Mouse (Mus musculus) G1E (cell line): ENCODE measurements at regions not wholly inside any gene's neighbourhood (a gene's known extent, or its start where the extent isn't known, plus 50 kb on each side); places are given as distances from the start of the nearest gene placed in this dataset.

ENCODE experiments used
- ATAC-seq: 2 replicates; pipeline ENCODE4 v1.8.0; 2016; ENCODE audit warnings: mild to moderate bottlenecking; ENCODE audit not compliant: insufficient number of reproducible peaks, poor library complexity, low FRiP score, severe bottlenecking; ENCODE audit errors: extremely low read depth
- DNase-seq: peaks from one replicate; pipeline ENCODE4 v3.0.0; 2012; ENCODE audit warnings: low spot score
- H3K27me3 ChIP-seq: 2 replicates; pipeline ENCODE4 v1.6.1; 2012; ENCODE audit warnings: mild to moderate bottlenecking, low read length, inconsistent platforms; ENCODE audit not compliant: insufficient read depth
- H3K36me3 ChIP-seq: replicated peaks from 2 replicates; pipeline ENCODE3; 2012; ENCODE audit warnings: mild to moderate bottlenecking, inconsistent platforms
- H3K4me1 ChIP-seq: 2 replicates; pipeline ENCODE4 v1.6.1; 2012; ENCODE audit warnings: low read depth, low read length, inconsistent platforms, mixed read lengths; ENCODE audit not compliant: insufficient read depth
- H3K4me3 ChIP-seq: 2 replicates; pipeline ENCODE4 v1.5.1; 2012; ENCODE audit warnings: low read depth, mild to moderate bottlenecking, inconsistent platforms, low read length, moderate library complexity, mixed read lengths
- H3K9me3 ChIP-seq: replicated peaks from 2 replicates; pipeline ENCODE4 v1.6.1; 2012; ENCODE audit warnings: inconsistent platforms
- CTCF ChIP-seq: IDR thresholded peaks from 2 replicates; pipeline ENCODE4 v1.5.1; 2012; ENCODE audit warnings: low read depth, low read length, inconsistent platforms, mixed read lengths
- GATA1 ChIP-seq: IDR thresholded peaks from 2 replicates; pipeline ENCODE4 v1.6.1; 2012; ENCODE audit warnings: borderline replicate concordance, low read length, inconsistent platforms, mixed read lengths
- GATA2 ChIP-seq: IDR thresholded peaks from 2 replicates; pipeline ENCODE4 v1.6.1; 2012; ENCODE audit warnings: low read depth, low read length, inconsistent platforms, borderline replicate concordance
- POLR2AphosphoS5 ChIP-seq: IDR thresholded peaks from 2 replicates; pipeline ENCODE4 v1.6.1; 2012; ENCODE audit warnings: low read depth, low read length, inconsistent platforms; ENCODE audit not compliant: insufficient replicate concordance
- TAL1 ChIP-seq: conservative IDR thresholded peaks from 2 replicates; pipeline ENCODE4 v1.6.1; 2012; ENCODE audit warnings: low read depth, low read length, inconsistent platforms, mixed read lengths

DNA sequence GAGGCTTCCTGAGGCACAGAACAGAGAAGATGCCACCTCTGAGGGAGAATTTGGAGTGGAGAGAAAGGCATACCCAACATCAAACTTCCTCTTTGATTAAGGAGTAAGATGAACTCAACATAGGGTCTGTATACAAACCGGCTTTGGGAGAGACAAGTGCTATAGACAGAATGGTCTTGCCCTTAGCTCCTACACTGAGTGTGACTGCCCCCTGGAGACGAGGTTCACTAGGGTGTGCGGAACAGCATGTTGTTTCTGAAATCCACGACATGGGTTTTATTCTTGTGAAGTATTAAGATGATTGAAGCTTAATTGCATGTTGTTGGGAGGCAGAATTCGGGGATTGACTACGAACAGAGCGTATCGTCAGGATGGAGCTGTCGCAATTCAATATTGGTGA lies 244.9 kb upstream of the Usp25 start:
- Histone ChIP-seq H3K9me3 (no peaks in the 10 kb centered on the region), H3K27me3 (no peaks in the 10 kb centered on the region), H3K4me1 (no peaks in the 10 kb centered on the region), H3K36me3 (no peaks in the 10 kb centered on the region), H3K4me3 (no peak overlapping the region)
- no peak for ATAC-seq
- DNase-seq = no peak
- TF ChIP-seq GATA2 (no peak), TAL1 (no peak), GATA1 (no peak), CTCF (no peak), POLR2AphosphoS5 (no peak)

DNA sequence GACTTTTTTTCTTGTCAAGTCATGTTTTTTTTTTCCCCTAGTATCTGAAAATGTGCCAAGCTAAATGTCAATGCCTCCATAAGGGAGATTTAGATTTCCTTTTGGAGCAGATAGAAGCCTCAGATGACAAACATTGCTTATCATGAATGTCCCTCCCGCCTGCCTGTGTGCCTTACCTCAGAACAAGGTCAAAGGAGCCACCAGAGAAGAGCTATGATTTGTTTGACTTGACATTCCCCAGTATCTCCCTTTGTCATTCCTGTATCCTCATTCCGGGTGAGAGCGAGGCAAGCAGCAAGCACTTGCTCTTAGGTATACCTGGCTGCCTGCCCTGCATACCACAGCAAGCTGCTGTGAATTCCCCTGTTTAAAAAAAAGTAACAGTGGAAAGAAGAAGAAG lies 246.9 kb upstream of the Usp25 start:
- Histone ChIP-seq H3K4me3 (no peak overlapping the region), H3K4me1 (no peaks in the 10 kb centered on the region), H3K9me3 (no peaks in the 10 kb centered on the region), H3K36me3 (no peaks in the 10 kb centered on the region), H3K27me3 (no peaks in the 10 kb centered on the region)
- ATAC-seq (no peak), DNase-seq (no peak)
- TF ChIP-seq TAL1 (no peak), GATA1 (no peak), CTCF (no peak), GATA2 (no peak), POLR2AphosphoS5 (no peak)

DNA sequence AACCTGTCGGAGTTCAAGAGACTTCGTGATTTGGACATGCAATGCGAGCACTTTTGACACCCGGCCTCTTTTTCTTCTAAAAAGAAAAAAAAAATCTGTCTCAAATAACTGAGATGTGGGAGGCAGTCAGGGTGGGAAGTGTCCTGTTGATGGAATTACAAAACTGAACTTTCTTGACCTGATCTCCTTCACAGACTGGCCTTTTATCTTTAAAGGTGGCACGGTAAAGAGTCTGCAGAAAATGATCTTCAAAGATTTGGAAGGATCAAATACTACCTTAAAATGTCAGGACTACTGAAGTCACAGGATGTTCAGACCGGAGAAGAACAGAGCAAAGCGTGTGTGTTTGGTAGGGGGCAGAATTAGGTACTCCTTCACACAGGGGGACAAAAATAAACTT lies 248.0 kb upstream of the Usp25 start:
- TF ChIP-seq POLR2AphosphoS5 (no peak), GATA1 (no peak), CTCF (no peak), TAL1 (no peak), GATA2 (no peak)
- Histone ChIP-seq H3K27me3 (no peaks in the 10 kb centered on the region), H3K4me3 (no peak overlapping the region), H3K9me3 (no peaks in the 10 kb centered on the region), H3K36me3 (no peaks in the 10 kb centered on the region), H3K4me1 (no peaks in the 10 kb centered on the region)
- no peak for ATAC-seq
- no peak for DNase-seq

DNA sequence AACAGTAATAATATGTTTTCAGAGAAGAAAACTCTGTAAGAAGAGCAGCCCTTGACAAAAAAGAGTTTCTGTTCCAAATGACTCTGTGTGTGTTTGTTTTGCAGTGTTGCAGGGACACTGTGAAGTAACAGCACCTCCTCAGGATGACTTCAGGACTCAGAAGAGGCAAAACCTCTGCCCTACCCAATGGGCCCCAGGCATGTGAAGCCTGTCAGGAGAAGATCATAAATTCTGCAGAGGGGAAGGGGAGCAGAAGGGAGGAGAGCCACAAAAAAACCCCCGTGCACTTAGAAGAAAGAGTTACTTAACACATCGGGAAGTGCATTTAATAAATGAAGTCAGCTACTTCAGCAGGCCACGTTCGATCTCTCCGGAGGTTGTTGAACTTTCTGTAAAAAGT lies 248.5 kb upstream of the Usp25 start:
- Histone ChIP-seq H3K36me3 (no peaks in the 10 kb centered on the region), H3K4me1 (no peaks in the 10 kb centered on the region), H3K27me3 (no peaks in the 10 kb centered on the region), H3K4me3 (no peak overlapping the region), H3K9me3 (no peaks in the 10 kb centered on the region)
- TF ChIP-seq GATA2 (no peak), GATA1 (no peak), TAL1 (no peak), POLR2AphosphoS5 (no peak), CTCF (no peak)
- DNase-seq = no peak
- ATAC-seq = no peak

DNA sequence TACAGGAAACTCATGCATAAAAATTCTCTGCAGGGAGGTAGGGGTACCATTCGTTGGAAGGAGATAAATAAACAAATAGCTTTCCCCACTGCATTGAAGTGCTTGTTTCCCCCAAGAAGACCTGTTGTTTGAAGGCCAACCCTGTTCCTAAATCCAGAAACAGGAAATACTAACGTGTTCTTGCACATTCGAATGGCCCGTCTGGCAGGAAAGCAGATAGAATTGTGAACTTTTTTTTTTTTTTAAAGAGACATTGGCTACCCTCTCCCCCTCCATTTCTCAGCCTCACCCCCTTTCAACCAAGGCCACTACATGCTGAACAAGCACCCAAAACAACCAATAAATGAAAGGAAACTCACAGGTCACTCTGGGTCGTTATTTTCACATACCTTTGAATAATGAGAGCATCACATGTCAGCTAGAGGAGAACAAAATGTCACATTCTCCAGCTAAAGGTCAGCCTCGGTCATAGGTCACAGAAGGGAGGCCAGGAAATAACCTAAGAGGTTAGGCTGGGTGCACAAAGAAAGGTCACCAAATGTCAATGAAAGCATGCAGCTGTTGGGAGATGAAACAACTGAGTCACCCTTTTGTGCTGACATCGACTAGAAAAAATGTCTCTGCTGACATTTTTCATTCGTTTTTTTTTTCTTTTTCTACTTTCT lies 250.8 kb upstream of the Usp25 start:
- DNase-seq (no peak), ATAC-seq (no peak)
- TF ChIP-seq GATA1 = no peak
- TF ChIP-seq POLR2AphosphoS5 = no peak
- TF ChIP-seq GATA2 = no peak
- TF ChIP-seq CTCF = no peak
- no peak for TF ChIP-seq TAL1
- no peaks in the 10 kb centered on the region for H3K4me1 ChIP-seq
- H3K36me3 ChIP-seq = no peaks in the 10 kb centered on the region
- no peak overlapping the region for H3K4me3 ChIP-seq
- no peaks in the 10 kb centered on the region for H3K9me3 ChIP-seq
- no peaks in the 10 kb centered on the region for H3K27me3 ChIP-seq

DNA sequence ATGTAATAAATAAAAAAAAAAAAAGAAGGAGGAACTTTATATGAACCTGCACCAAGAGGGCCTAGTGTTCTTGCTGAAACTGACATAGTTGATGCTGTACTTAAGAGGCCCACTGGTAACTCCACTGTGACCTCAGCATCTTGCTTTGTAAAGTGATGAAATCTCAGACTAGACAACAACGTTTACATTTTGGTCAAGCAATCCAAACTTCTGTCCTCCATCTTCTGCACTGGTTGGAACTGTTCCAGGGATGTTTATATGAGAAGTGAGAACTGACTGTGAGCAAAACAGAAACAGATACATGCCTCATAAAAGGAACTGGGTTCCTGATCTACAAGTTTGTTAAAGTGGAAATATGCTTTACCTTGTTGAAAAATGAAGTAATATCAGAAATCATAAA lies 251.7 kb upstream of the Usp25 start:
- ATAC-seq (no peak), DNase-seq (no peak)
- Histone ChIP-seq H3K4me3 (no peak overlapping the region), H3K9me3 (no peaks in the 10 kb centered on the region), H3K27me3 (no peaks in the 10 kb centered on the region), H3K4me1 (no peaks in the 10 kb centered on the region), H3K36me3 (no peaks in the 10 kb centered on the region)
- TF ChIP-seq TAL1 (no peak), GATA2 (no peak), GATA1 (no peak), CTCF (no peak), POLR2AphosphoS5 (no peak)
